Mouse (Mus musculus): Measurements from ENCODE around the gene Tmppe. TPM values are rescaled to one million over a fixed set of nuclear protein-coding genes. Genes with fewer than 3 reads are reported as not detected.
A peak's percentile ranks its signal among the peaks of the same experiment; 100 is the strongest.

Gene Tmppe
- polyA plus RNA-seq, 1 experiment: 1.2 TPM

- Histone ChIP-seq H3K27me3 (ENCODE audit: control insufficient read depth, insufficient read depth, low read length) (no peaks in the 10 kb centered on the region; the same call in 1 of the 2 replicates), H3K27ac (ENCODE audit: control insufficient read depth, insufficient read depth, low read depth, low read length) (no peak overlapping the region), H3K4me1 (ENCODE audit: control insufficient read depth, insufficient read depth, low read length) (peaks cover 10% of the 10 kb centered on the region), H3K36me3 (ENCODE audit: control insufficient read depth, insufficient read depth, low read length) (no peaks in the 10 kb centered on the region), H3K4me3 (ENCODE audit: control insufficient read depth, low read depth, low read length) (no peak overlapping the region)
- TF ChIP-seq POLR2A (IDR thresholded peaks at IDR 0.05; ENCODE audit: control insufficient read depth, low read depth, low read length) (no peak), CTCF (IDR thresholded peaks at IDR 0.05; ENCODE audit: control insufficient read depth, insufficient read depth, insufficient replicate concordance, low read depth, low read length) (no peak)
Observed at GRCm38 (mm10) chr9:114399680-114400079, 1.2 kb upstream of the Tmppe start.

- Histone ChIP-seq H3K4me3 (ENCODE audit: control insufficient read depth, low read depth, low read length) (peak overlapping the region; percentile 70), H3K27ac (ENCODE audit: control insufficient read depth, insufficient read depth, low read depth, low read length) (no peak overlapping the region)
- no peak for TF ChIP-seq CTCF (IDR thresholded peaks at IDR 0.05; ENCODE audit: control insufficient read depth, insufficient read depth, insufficient replicate concordance, low read depth, low read length)
- TF ChIP-seq POLR2A (IDR thresholded peaks at IDR 0.05; ENCODE audit: control insufficient read depth, low read depth, low read length): no peak
Observed at GRCm38 (mm10) chr9:114400588-114400948, 337 bp upstream of the Tmppe start.

GRCm38 (mm10) chr9:114401685-114402080 is 778 bp downstream of the Tmppe start:
- TF ChIP-seq CTCF (IDR thresholded peaks at IDR 0.05; ENCODE audit: control insufficient read depth, insufficient read depth, insufficient replicate concordance, low read depth, low read length) (no peak), POLR2A (IDR thresholded peaks at IDR 0.05; ENCODE audit: control insufficient read depth, low read depth, low read length) (no peak)

More at GRCm38 (mm10) chr9:114400588-114400948, 337 bp upstream of the Tmppe start:
- Histone ChIP-seq H3K27me3 (ENCODE audit: control insufficient read depth, insufficient read depth, low read length) (no peaks in the 10 kb centered on the region; the same call in 1 of the 2 replicates), H3K36me3 (ENCODE audit: control insufficient read depth, insufficient read depth, low read length) (no peaks in the 10 kb centered on the region), H3K4me1 (ENCODE audit: control insufficient read depth, insufficient read depth, low read length) (peaks cover 10% of the 10 kb centered on the region)

GRCm38 (mm10) chr9:114407676-114408075 is 6.8 kb downstream of the Tmppe start:
- Histone ChIP-seq H3K4me1 (ENCODE audit: control insufficient read depth, insufficient read depth, low read length) (no peaks in the 10 kb centered on the region), H3K36me3 (ENCODE audit: control insufficient read depth, insufficient read depth, low read length) (no peaks in the 10 kb centered on the region), H3K27me3 (ENCODE audit: control insufficient read depth, insufficient read depth, low read length) (no peaks in the 10 kb centered on the region), H3K27ac (ENCODE audit: control insufficient read depth, insufficient read depth, low read depth, low read length) (no peak overlapping the region), H3K4me3 (ENCODE audit: control insufficient read depth, low read depth, low read length) (no peak overlapping the region)
- no peak for TF ChIP-seq POLR2A (IDR thresholded peaks at IDR 0.05; ENCODE audit: control insufficient read depth, low read depth, low read length)
- TF ChIP-seq CTCF (IDR thresholded peaks at IDR 0.05; ENCODE audit: control insufficient read depth, insufficient read depth, insufficient replicate concordance, low read depth, low read length): no peak

More at GRCm38 (mm10) chr9:114401685-114402080, 778 bp downstream of the Tmppe start:
- Histone ChIP-seq H3K4me3 (ENCODE audit: control insufficient read depth, low read depth, low read length) (peak overlapping the region; percentile 70), H3K27ac (ENCODE audit: control insufficient read depth, insufficient read depth, low read depth, low read length) (no peak overlapping the region), H3K36me3 (ENCODE audit: control insufficient read depth, insufficient read depth, low read length) (no peaks in the 10 kb centered on the region), H3K27me3 (ENCODE audit: control insufficient read depth, insufficient read depth, low read length) (no peaks in the 10 kb centered on the region; the same call in 1 of the 2 replicates), H3K4me1 (ENCODE audit: control insufficient read depth, insufficient read depth, low read length) (peaks cover 10% of the 10 kb centered on the region)

- Histone ChIP-seq H3K27ac (ENCODE audit: control insufficient read depth, insufficient read depth, low read depth, low read length) (no peak overlapping the region), H3K36me3 (ENCODE audit: control insufficient read depth, insufficient read depth, low read length) (no peaks in the 10 kb centered on the region), H3K27me3 (ENCODE audit: control insufficient read depth, insufficient read depth, low read length) (no peaks in the 10 kb centered on the region), H3K4me1 (ENCODE audit: control insufficient read depth, insufficient read depth, low read length) (no peaks in the 10 kb centered on the region), H3K4me3 (ENCODE audit: control insufficient read depth, low read depth, low read length) (no peak overlapping the region)
- TF ChIP-seq POLR2A (IDR thresholded peaks at IDR 0.05; ENCODE audit: control insufficient read depth, low read depth, low read length) (no peak), CTCF (IDR thresholded peaks at IDR 0.05; ENCODE audit: control insufficient read depth, insufficient read depth, insufficient replicate concordance, low read depth, low read length) (no peak)
Observed at GRCm38 (mm10) chr9:114410313-114410862, 9.5 kb downstream of the Tmppe start.

- Histone ChIP-seq H3K4me3 (ENCODE audit: control insufficient read depth, low read depth, low read length) (no peak overlapping the region), H3K4me1 (ENCODE audit: control insufficient read depth, insufficient read depth, low read length) (peaks cover 4% of the 10 kb centered on the region), H3K27ac (ENCODE audit: control insufficient read depth, insufficient read depth, low read depth, low read length) (no peak overlapping the region), H3K36me3 (ENCODE audit: control insufficient read depth, insufficient read depth, low read length) (no peaks in the 10 kb centered on the region), H3K27me3 (ENCODE audit: control insufficient read depth, insufficient read depth, low read length) (no peaks in the 10 kb centered on the region)
- TF ChIP-seq POLR2A (IDR thresholded peaks at IDR 0.05; ENCODE audit: control insufficient read depth, low read depth, low read length) (no peak), CTCF (IDR thresholded peaks at IDR 0.05; ENCODE audit: control insufficient read depth, insufficient read depth, insufficient replicate concordance, low read depth, low read length) (peak; percentile 34; the same call in 1 of the 2 replicates)
Observed at GRCm38 (mm10) chr9:114411295-114411694, 10.4 kb downstream of the Tmppe start.

- Histone ChIP-seq H3K4me1 (ENCODE audit: control insufficient read depth, insufficient read depth, low read length) (peaks cover 4% of the 10 kb centered on the region), H3K27me3 (ENCODE audit: control insufficient read depth, insufficient read depth, low read length) (no peaks in the 10 kb centered on the region), H3K36me3 (ENCODE audit: control insufficient read depth, insufficient read depth, low read length) (no peaks in the 10 kb centered on the region), H3K4me3 (ENCODE audit: control insufficient read depth, low read depth, low read length) (no peak overlapping the region), H3K27ac (ENCODE audit: control insufficient read depth, insufficient read depth, low read depth, low read length) (no peak overlapping the region)
- no peak for TF ChIP-seq POLR2A (IDR thresholded peaks at IDR 0.05; ENCODE audit: control insufficient read depth, low read depth, low read length)
- no peak for TF ChIP-seq CTCF (IDR thresholded peaks at IDR 0.05; ENCODE audit: control insufficient read depth, insufficient read depth, insufficient replicate concordance, low read depth, low read length)
Observed at GRCm38 (mm10) chr9:114412406-114412805, 11.5 kb downstream of the Tmppe start.

Measured in testis, adult 2 months (tissue).